Mouse (Mus musculus) R1 (cell line): ENCODE results near the gene Ttll8.
A peak's percentile ranks its signal among the peaks of the same experiment; 100 is the strongest.

Experiments used
- DNase-seq: peaks from one replicate; pipeline ENCODE4 v3.0.0-alpha.2; 2018; ENCODE audit warnings: low read depth, low spot score

Ttll8 gene

GRCm38 (mm10) chr15:88860781-88861180 lies 93.4 kb downstream of the Ttll8 start:
- DNase-seq: no peak

DNA sequence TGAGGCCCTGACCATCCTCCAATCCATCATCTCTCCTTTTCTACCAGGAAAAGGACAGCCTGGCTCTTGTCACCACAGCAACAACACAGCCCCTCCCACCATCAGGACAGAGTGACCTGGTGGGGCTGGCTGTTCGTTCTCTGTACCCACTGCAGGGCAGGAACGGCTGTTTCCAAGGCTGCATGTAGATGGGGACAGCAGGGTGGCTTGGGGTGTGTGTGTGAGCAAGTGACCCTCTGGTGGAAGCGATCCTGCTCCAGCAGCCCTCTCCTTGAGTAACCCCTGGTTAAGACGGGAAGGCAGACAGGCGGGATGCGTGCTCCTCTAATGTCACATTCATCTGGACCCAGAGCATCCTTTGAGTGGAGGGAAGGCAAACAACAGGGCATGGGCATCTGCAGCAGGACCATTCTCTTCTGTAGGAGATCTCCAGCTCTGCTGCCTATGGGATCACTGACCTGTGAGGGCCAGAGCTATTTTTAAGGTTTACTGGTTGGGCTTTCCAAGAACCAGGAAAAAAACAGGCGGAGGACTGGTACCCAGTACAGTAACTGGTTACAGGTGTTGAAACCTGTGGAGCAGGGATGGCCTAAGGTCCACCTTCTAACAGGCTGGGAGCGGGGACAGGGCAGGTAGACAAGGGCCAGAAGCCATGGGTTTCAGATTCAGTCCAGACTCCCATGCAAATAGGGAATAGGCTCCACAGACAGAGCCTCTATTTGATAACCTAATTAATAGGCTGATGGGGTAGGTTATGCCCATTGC lies 94.8 kb downstream of the Ttll8 start:
- no peak for DNase-seq

GRCm38 (mm10) chr15:88858707-88859106 lies 95.5 kb downstream of the Ttll8 start:
- DNase-seq: no peak

DNA sequence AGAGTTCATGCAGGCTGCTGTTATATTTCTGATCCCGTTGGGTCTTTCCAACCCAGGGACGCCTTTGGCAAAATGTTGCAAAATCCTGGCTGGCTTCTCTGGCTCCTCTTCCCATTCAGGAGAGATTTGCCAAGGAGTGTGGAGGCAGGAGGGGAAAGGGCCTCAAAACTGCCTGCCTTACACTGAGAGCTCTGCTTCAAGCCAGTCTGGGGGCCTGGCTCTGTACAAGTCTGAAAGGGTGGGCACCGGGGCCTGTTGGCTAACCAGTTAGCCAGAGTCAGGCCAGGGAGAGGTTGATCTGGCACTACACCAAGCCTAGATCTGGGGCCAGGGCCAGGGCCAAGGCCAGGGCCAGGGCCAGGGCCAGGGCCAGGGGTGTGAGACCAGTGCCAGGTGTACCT lies 96.1 kb downstream of the Ttll8 start:
- DNase-seq: no peak

DNA sequence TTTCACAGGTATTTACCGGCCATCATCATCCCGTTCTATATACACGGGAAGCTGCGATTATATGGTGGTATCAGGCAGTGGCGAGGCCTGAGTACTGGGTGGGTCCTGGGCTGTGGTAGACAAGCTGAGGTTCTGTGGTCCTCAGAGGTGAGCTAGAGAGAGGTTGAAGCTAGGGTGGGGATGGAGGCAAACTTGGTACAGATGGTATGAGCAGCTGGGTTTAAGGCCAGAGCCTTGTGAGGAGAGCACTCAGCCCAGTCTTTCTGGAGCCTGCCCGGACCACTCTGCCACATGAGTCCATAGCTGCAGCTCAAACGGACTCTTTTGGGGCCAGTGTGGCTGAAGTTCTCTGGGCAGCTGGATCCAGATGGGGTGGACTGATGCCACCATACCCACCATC lies 96.9 kb downstream of the Ttll8 start:
- DNase-seq: no peak

DNA sequence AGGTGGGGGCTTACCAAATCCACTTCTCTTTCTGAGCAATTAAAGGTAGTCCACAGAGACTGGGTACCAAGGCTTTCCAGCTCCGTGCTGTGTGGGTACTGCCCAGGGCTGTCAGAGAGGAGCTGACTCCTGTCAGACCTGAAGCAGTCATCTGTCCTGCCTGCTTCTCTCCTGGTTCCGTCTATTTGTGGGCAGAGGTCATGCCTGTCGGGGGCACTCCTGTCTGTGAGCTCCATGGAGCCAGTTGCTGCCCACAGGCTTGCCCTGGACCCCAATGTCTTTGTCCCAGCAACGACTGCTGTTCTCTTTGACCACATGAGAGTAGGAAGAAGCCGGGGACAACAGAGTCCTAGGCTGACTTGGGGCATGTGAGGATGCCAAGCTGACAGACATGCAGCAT lies 97.6 kb downstream of the Ttll8 start:
- DNase-seq: no peak

GRCm38 (mm10) chr15:88855896-88856417 lies 98.3 kb downstream of the Ttll8 start:
- DNase-seq: peak; percentile 30

GRCm38 (mm10) chr15:88854969-88855830 lies 99.0 kb downstream of the Ttll8 start:
- DNase-seq: peak; percentile 84

DNA sequence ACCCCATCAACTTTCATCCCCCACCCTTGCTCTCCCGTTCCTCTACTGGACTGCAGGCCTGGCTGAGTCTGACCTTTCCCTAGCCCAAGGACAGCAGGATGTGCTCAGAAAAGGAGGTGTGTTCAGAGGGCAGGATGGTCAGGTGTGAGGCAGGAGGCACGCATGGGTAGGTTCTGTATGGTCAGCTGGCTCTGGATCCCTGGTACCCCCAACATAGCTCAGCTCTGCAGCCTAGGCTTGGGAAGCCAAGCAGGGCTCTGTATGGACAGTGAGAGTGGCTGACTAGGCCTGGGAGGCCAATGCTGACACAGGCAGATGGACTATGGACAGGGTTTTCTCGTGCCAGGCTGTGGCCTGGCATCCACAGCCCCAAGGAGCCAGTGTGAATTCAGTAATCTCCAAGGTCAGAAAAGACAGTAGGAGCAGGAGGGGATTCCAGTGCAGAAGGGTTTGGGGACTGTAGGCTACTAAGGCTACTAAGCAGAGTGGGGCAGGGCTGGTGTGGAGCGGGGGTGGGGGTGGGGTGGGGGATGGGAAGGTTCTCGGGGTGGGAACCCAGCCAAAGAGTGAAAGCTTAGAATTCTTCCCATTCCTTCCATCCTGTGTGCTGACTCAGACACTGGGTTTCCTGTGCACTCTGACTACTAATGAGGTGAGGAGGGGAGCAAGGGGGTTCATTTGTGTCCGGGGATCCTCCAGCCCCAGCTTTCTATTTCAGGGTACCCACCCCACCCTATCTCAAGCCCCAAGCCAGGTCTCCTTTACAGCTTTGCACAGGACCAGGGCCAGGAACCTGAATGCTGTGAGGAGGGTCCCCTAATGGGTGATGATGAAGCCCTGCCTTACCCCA lies 99.9 kb downstream of the Ttll8 start:
- peak; percentile 82 for DNase-seq

GRCm38 (mm10) chr15:88853106-88853505 lies 101.1 kb downstream of the Ttll8 start:
- DNase-seq: no peak

GRCm38 (mm10) chr15:88851507-88852149 lies 102.6 kb downstream of the Ttll8 start:
- DNase-seq: no peak

DNA sequence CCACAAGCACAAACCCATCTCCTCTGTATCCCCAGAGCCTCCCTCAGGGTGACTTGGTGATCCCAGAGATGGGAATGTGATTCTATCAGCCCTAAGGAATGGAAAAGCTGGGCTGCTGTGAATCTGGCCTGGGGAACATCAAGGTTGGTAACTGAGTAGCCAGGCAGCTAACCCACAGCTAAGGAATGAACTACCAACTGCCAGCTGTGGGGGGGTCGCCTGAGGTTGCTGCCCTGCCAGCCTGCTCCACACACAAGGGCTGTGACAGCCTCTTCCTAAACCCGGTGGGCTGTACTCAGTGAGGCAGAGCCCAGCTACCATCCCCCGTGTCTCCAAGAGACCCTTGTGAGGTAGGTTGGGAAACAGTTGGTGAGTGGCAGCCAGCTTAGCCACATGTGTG lies 103.1 kb downstream of the Ttll8 start:
- no peak for DNase-seq

DNA sequence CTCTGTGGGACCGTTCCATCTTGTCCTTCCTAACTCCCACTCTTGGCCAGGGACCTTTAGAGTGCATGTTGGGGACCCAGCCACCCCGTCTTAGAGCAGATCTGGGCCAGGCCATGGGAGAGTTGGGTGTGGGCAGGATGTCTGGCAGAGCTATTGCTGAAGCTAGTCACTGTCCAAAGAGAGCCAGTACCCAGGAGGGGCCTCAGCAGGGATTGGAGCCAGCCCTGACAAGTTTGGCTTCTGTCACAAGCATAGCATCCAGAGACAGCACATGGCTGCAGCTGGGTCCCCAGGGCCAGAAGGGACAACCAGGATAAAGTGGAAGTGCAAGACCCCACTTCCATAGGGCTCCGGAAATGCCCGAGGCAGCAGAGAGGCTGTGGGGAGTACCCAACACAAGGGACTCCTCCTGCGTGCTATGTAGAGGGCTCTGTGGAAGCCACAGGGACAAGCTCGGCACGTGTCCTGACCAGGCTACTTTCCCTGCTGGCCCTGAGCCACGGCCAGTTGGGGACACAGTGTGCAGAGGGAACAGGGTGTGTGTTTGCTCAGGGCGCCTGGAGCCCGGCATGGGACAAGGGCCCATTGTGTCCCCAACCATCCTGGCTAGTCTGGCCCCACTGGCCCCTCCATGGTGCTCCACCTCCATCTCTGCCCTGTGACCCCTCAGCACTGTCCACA lies 103.9 kb downstream of the Ttll8 start:
- DNase-seq: no peak

DNA sequence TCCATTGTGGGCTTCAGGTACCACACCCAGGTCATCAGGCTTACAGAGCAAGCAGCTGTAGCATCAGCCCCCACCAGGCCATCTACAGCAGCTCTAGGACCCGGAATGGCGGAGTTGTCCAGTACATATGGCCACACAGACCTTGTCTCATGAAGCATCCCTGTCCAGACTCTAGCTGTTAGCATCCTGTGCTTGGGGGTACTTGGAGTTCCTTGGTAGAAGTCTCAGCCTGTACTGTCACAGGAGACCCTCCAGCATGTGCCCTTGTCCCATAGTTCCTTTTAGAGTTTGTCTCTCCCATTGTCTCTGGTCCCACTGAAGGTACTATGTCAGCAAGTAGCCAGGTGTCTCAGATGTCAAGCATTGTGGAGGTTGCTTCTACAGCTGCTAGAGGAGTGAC lies 104.6 kb downstream of the Ttll8 start:
- DNase-seq: no peak

DNA sequence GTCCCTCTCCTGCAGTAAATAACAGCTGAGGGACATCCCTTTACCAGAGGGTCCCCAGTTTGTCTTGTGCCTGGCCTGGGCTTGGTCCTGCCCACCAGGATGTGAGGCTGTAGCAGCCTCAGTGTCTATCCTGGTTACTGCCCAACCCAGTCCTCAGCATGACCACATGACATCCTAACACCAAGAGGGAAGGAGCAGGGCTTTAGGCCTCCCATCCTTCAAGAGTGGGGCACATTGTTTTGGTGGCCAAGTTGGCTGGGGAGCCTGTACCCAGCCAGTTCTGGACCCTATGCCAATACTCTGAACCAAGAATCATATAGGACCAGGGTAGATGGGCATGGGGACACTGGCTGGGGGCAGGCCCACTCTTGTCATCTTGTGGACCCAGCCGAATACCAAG lies 105.6 kb downstream of the Ttll8 start:
- DNase-seq: no peak

- no peak for DNase-seq
Measured at GRCm38 (mm10) chr15:88844966-88845365, 109.3 kb downstream of the Ttll8 start.

DNA sequence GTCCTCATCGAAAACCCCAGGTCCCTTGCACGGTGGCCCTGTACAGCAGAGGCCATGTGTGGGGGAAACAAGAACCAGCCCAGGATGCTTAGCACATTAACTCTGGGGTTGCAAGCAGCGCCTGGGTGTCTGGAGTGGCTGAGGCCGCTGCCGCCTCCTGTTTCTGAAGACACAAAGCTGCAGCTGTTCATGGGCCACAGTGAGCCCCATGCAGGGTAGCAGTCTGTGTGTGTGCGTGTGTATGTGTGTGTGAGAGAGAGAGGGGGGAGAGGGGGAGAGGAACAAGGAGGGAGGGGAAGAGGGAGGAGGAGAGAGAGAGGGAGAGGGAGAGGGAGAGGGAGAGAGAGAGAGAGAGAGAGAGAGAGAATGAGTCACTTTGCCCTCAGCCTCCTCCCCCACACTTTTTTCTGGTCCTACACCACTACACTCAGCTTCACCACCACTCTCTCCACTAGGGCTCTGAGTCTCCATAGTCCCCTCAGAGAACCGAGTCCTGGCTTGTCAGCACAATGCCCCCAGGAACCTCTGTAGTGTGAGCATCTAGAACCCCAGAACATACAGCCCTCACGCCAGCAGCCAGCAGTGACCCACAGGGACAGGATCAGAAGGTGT lies 110.6 kb downstream of the Ttll8 start:
- DNase-seq: no peak

DNA sequence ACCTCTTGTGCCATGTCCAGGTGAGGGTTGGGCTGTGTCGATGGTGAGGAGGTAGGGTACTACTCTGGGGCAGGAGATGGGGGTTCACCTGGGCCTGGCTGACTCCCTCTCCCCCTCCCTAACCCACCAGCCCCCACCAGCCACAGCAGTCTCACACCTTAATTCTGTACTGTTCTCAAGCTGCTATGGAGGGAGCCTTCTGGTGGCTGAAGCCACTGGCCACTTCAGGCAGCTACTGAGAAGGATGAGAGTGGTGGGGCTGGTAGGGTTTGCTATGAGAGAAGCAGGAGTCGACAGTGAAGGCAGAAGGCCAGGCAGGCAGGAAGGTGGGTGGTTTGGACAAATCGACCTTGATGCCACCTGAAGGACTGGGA lies 111.9 kb downstream of the Ttll8 start:
- DNase-seq: no peak

GRCm38 (mm10) chr15:88841580-88842299 lies 112.5 kb downstream of the Ttll8 start:
- no peak for DNase-seq

DNA sequence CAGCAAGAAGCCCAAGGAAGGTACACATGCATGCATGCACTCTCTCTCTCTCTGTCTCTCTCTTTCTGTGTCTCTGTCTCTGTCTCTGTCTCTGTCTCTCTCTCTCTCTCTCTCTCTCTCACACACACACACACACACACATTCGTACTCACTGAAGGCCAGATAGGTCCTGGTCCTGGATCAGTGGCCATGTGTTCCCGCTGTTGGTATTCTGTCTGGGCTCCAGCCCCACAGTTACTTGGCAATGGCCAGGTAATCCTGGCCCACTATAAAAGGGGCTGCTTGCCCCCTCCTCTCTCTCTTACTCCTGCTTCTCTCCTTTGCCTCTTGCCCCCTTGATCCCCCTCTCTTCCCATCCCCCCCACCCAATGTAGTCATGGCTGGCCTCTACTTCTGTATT lies 113.1 kb downstream of the Ttll8 start:
- DNase-seq: no peak
